ENCODE assay signal across 8 mouse cellular contexts in genomic region chr4:34729851-34730341, GRCm38 (mm10). TPM values are rescaled to one million over a fixed set of nuclear protein-coding genes. Genes with fewer than 3 reads are reported as not detected.
DNase-seq lines count a peak whose midpoint lies in the region; ATAC-seq lines count a peak whose summit lies in the region.

Gene Cfap206 (minus strand): TSS chr4:34730206.

- WGBS in limb, embryonic 10.5 days = under 1% methylated on average over 38 of the region's 38 CpGs
- under 1% methylated on average over 38 of the region's 38 CpGs for WGBS in midbrain, embryonic 11.5 days

- no peaks in the 10 kb centered on the region for H3K9me3 ChIP-seq in limb, embryonic 10.5 days (replicated peaks)
- no peaks in the 10 kb centered on the region for H3K9me3 ChIP-seq in midbrain, embryonic 11.5 days (ENCODE audit: control insufficient read depth, low read length)

- H3K9ac ChIP-seq in midbrain, embryonic 11.5 days (ENCODE audit: low read length) = peak within 1 kb of the TSS; percentile 21

- H3K27me3 ChIP-seq in limb, embryonic 10.5 days (ENCODE audit: low read depth, poor library complexity, severe bottlenecking) = peaks cover 12% of the 10 kb centered on the region
- H3K27me3 ChIP-seq in midbrain, embryonic 11.5 days (ENCODE audit: control insufficient read depth, insufficient read depth, low read length) = 0 out of 2 replicates have a peak, but pooled peaks cover 3% of the 10 kb centered on the region

- ATAC-seq in midbrain, embryonic 11.5 days (ENCODE audit: low FRiP score) = peak; percentile 99
- ATAC-seq in inflammation-experienced regulatory T-cells, adult 6 months = no peak

- H3K4me3 ChIP-seq in limb, embryonic 10.5 days = peak within 1 kb of the TSS; percentile 67
- peak within 1 kb of the TSS; percentile 41 for H3K4me3 ChIP-seq in midbrain, embryonic 11.5 days (ENCODE audit: low read depth, low read length)

- peaks cover 10% of the 10 kb centered on the region for H3K4me1 ChIP-seq in limb, embryonic 10.5 days
- 0 out of 2 replicates have a peak, but pooled peaks cover 2% of the 10 kb centered on the region for H3K4me1 ChIP-seq in midbrain, embryonic 11.5 days (ENCODE audit: control insufficient read depth, insufficient read depth, low read length)

- intact Hi-C loops in gastrocnemius, postnatal 14 days (cut with DNase I; ENCODE audit: low total_unique reads) = no loop called here

- peak within 1 kb of the TSS; percentile 15; the same call in 1 of the 2 replicates for H3K27ac ChIP-seq in limb, embryonic 10.5 days
- no peak within 1 kb of the TSS for H3K27ac ChIP-seq in midbrain, embryonic 11.5 days (ENCODE audit: low read depth, low read length)

- peak; percentile 71 to 72 for DNase-seq in adrenal gland, adult 18-20 months (ENCODE audit: low spot score in 2 of 2)
- peak; percentile 71 to 74 for DNase-seq in cerebellum, postnatal 14 days
- DNase-seq in gastrocnemius, postnatal 14 days = peak; percentile 68
- DNase-seq in hindlimb bud, embryonic 11.5 days (ENCODE audit: extremely low spot score, low read depth, low spot score) = peak; percentile 39
- DNase-seq in limb, embryonic 10.5 days (ENCODE audit: low spot score) = peak; percentile 87
- DNase-seq in midbrain, embryonic 11.5 days (ENCODE audit: low spot score, missing footprints) = peak; percentile 98
- DNase-seq in spleen, adult 12 weeks (ENCODE audit: low spot score) = peak; percentile 2

- H3K36me3 ChIP-seq in limb, embryonic 10.5 days = no peaks in the 10 kb centered on the region
- no peaks in the 10 kb centered on the region for H3K36me3 ChIP-seq in midbrain, embryonic 11.5 days (ENCODE audit: control insufficient read depth, insufficient read depth, low read length)

- peak within 1 kb of the TSS; percentile 66 for H3K4me2 ChIP-seq in midbrain, embryonic 11.5 days

RNA-seq across cellular contexts. Expression of gene Cfap206, which starts in this region (rescaled TPM):
- total RNA-seq in adrenal gland, adult 18-20 months (2021) = under 1 TPM; 0.30 to 0.58 TPM
- not detected for total RNA-seq in gastrocnemius, postnatal 14 days (2021)
- 0.28 and 0.33 TPM in 2 replicates for polyA plus RNA-seq in limb, embryonic 10.5 days (2016; fragmentation: Nextera tagmentation; extraction: Ambion mirVana)
- 0.48 and 0.99 TPM in 2 replicates for polyA plus RNA-seq in midbrain, embryonic 11.5 days (2014; fragmentation: Nextera tagmentation; extraction: Ambion mirVana)
- not detected for polyA plus RNA-seq in inflammation-experienced regulatory T-cells, adult 6 months (2017; shearing (Covaris generic))

Comparison
In these comparisons a context has a peak if more than half of its experiments do, and no peak if none do; other contexts are left out.
1. Peak in DNase-seq in adrenal gland, adult 18-20 months; RNA of the gene not detected or under 1 TPM.
2. Peak in DNase-seq in gastrocnemius, postnatal 14 days; RNA of the gene not detected or under 1 TPM.
3. Peak in DNase-seq, H3K4me3 ChIP-seq and H3K27ac ChIP-seq in limb, embryonic 10.5 days; RNA of the gene not detected or under 1 TPM.
4. Peak in DNase-seq, ATAC-seq, H3K4me3 ChIP-seq, H3K9ac ChIP-seq and H3K4me2 ChIP-seq in midbrain, embryonic 11.5 days; RNA of the gene not detected or under 1 TPM.
5. DNase-seq: peak in every context shown above with its lines; median percentile 98 in midbrain, embryonic 11.5 days; 87 in limb, embryonic 10.5 days; 72 in cerebellum, postnatal 14 days; 72 in adrenal gland, adult 18-20 months; 68 in gastrocnemius, postnatal 14 days; 39 in hindlimb bud, embryonic 11.5 days; 2 in spleen, adult 12 weeks.